Comparison of ENCODE assay signal across 7 mouse cellular contexts in the genomic region with DNA sequence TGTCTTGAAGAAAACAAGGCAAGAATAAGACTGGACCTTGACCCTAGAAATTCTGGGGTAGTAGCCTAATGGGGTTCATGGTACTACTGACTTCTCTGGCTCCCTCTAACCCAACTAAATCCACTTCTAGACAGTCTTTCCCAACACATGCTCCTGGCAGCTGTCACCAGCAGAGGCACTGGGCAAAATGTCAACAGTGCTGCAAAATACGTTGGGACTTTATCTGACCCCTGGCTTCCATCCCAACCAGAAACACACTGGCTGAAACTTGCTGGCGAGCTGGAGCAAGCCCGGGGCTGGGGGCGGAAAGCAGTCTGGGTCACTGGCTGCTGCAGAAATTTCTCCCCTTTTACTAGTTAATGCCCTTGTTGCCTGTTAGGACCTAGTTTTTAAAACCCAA. TPM values are rescaled to one million over a fixed set of nuclear protein-coding genes. Genes with fewer than 3 reads are reported as not detected.
A peak's percentile ranks its signal among the peaks of the same experiment; 100 is the strongest.
DNase-seq lines count a peak whose midpoint lies in the region; ATAC-seq lines count a peak whose summit lies in the region.

No protein-coding gene starts in this region.

- H3K9me3 ChIP-seq in forebrain, embryonic 11.5 days (ENCODE audit: control insufficient read depth, low read length), result no peaks in the 10 kb centered on the region
- no peaks in the 10 kb centered on the region for H3K9me3 ChIP-seq in limb, embryonic 10.5 days (replicated peaks)
- H3K9me3 ChIP-seq in midbrain, embryonic 14.5 days (ENCODE audit: control insufficient read depth, low read length), result no peaks in the 10 kb centered on the region

- 9% methylated on average over 4 of the region's 4 CpGs for WGBS in forebrain, embryonic 11.5 days
- WGBS in limb, embryonic 10.5 days, result 4% methylated on average over 4 of the region's 4 CpGs
- 15% methylated on average over 4 of the region's 4 CpGs for WGBS in midbrain, embryonic 14.5 days

- H3K4me2 ChIP-seq in forebrain, embryonic 11.5 days (ENCODE audit: low read depth, low read length, severe bottlenecking), result peak overlapping the region; percentile 44
- peak overlapping the region; percentile 42 for H3K4me2 ChIP-seq in midbrain, embryonic 14.5 days (ENCODE audit: low read length)

- DNase-seq in adrenal gland, postnatal 14 days, result peak; percentile 89
- no peak for DNase-seq in forebrain, embryonic 11.5 days (ENCODE audit: low spot score)
- DNase-seq in heart, postnatal 25 days (ENCODE audit: low spot score), result peak; percentile 80
- DNase-seq in limb, embryonic 10.5 days (ENCODE audit: low spot score), result no peak
- no peak for DNase-seq in midbrain, embryonic 14.5 days
- DNase-seq in retina, embryonic 14.5 days (ENCODE audit: low spot score), result no peak
- DNase-seq in T-cell, adult 2 months (ENCODE audit: low spot score), result no peak

- H3K9ac ChIP-seq in forebrain, embryonic 11.5 days (ENCODE audit: low read length), result peak overlapping the region; percentile 24; the same call in 1 of the 2 replicates
- H3K9ac ChIP-seq in midbrain, embryonic 14.5 days (replicated peaks; ENCODE audit: low read length), result 0 out of 2 replicates have a peak overlapping the region, but pooled peaks have one; percentile 2

- H3K4me1 ChIP-seq in forebrain, embryonic 11.5 days (replicated peaks; ENCODE audit: control insufficient read depth, insufficient read depth, low read length), result peaks cover 15% of the 10 kb centered on the region
- H3K4me1 ChIP-seq in limb, embryonic 10.5 days, result peaks cover 76% of the 10 kb centered on the region
- H3K4me1 ChIP-seq in midbrain, embryonic 14.5 days (ENCODE audit: control insufficient read depth, insufficient read depth, low read length), result peaks cover 28% of the 10 kb centered on the region

- H3K36me3 ChIP-seq in forebrain, embryonic 11.5 days (ENCODE audit: control insufficient read depth, insufficient read depth, low read length), result no peaks in the 10 kb centered on the region
- H3K36me3 ChIP-seq in limb, embryonic 10.5 days, result no peaks in the 10 kb centered on the region
- H3K36me3 ChIP-seq in midbrain, embryonic 14.5 days (ENCODE audit: control insufficient read depth, insufficient read depth, low read length), result no peaks in the 10 kb centered on the region

- H3K4me3 ChIP-seq in forebrain, embryonic 11.5 days (ENCODE audit: low read depth, low read length), result 0 out of 2 replicates have a peak overlapping the region, but pooled peaks have one; percentile 5
- H3K4me3 ChIP-seq in limb, embryonic 10.5 days, result peak overlapping the region; percentile 46
- H3K4me3 ChIP-seq in midbrain, embryonic 14.5 days (replicated peaks; ENCODE audit: low read depth, low read length), result no peak overlapping the region

- H3K27ac ChIP-seq in forebrain, embryonic 11.5 days (ENCODE audit: low read depth, low read length), result no peak overlapping the region
- H3K27ac ChIP-seq in limb, embryonic 10.5 days, result peak overlapping the region; percentile 91
- H3K27ac ChIP-seq in midbrain, embryonic 14.5 days (replicated peaks; ENCODE audit: low read depth, low read length), result no peak overlapping the region; the same call in 1 of the 2 replicates

- ATAC-seq in forebrain, embryonic 11.5 days (replicated peaks; ENCODE audit: low FRiP score), result no peak
- no peak for ATAC-seq in midbrain, embryonic 14.5 days (ENCODE audit: low FRiP score, low TSS enrichment)

- no peaks in the 10 kb centered on the region for H3K27me3 ChIP-seq in forebrain, embryonic 11.5 days (ENCODE audit: control insufficient read depth, insufficient read depth, low read length)
- no peaks in the 10 kb centered on the region for H3K27me3 ChIP-seq in limb, embryonic 10.5 days (ENCODE audit: low read depth, poor library complexity, severe bottlenecking)
- no peaks in the 10 kb centered on the region for H3K27me3 ChIP-seq in midbrain, embryonic 14.5 days (ENCODE audit: control insufficient read depth, insufficient read depth, low read length)

- intact Hi-C loops in heart, postnatal 25 days (cut with DNase I), result no loop called here

RNA-seq across cellular contexts. Expression of a gene that starts 35.5 kb away (rescaled TPM):
- 70.5 and 103 TPM in 2 replicates for total RNA-seq in adrenal gland, postnatal 14 days (2021)
- polyA plus RNA-seq in forebrain, embryonic 11.5 days (2014; fragmentation: Nextera tagmentation; extraction: Ambion mirVana), result 7.4 and 9.5 TPM in 2 replicates
- total RNA-seq in heart, postnatal 25 days (2021), result 10 to 100 TPM; 41.8 to 77.1 TPM
- 30.3 and 58.7 TPM in 2 replicates for polyA plus RNA-seq in limb, embryonic 10.5 days (2016; fragmentation: Nextera tagmentation; extraction: Ambion mirVana)
- 6.2 and 7.3 TPM in 2 replicates for polyA plus RNA-seq in midbrain, embryonic 14.5 days (2014; fragmentation: Nextera tagmentation; extraction: Ambion mirVana)

RNA-seq across cellular contexts. Expression of a gene that starts 36.8 kb away (rescaled TPM):
- 49.5 and 50.6 TPM in 2 replicates for total RNA-seq in adrenal gland, postnatal 14 days (2021)
- polyA plus RNA-seq in forebrain, embryonic 11.5 days (2014; fragmentation: Nextera tagmentation; extraction: Ambion mirVana), result 25.3 and 26.5 TPM in 2 replicates
- total RNA-seq in heart, postnatal 25 days (2021), result 10 to 100 TPM; 34.5 to 35.9 TPM
- polyA plus RNA-seq in limb, embryonic 10.5 days (2016; fragmentation: Nextera tagmentation; extraction: Ambion mirVana), result 25.8 and 28.2 TPM in 2 replicates
- 15.9 and 20.5 TPM in 2 replicates for polyA plus RNA-seq in midbrain, embryonic 14.5 days (2014; fragmentation: Nextera tagmentation; extraction: Ambion mirVana)

Comparison
In these comparisons a context has a peak if more than half of its experiments do, and no peak if none do; other contexts are left out.
1. DNase-seq: peak in adrenal gland, postnatal 14 days (single experiment) and heart, postnatal 25 days (single experiment); none in forebrain, embryonic 11.5 days (single experiment), limb, embryonic 10.5 days (single experiment), midbrain, embryonic 14.5 days (single experiment), retina, embryonic 14.5 days (single experiment) and T-cell, adult 2 months (single experiment).